Mouse (Mus musculus): ENCODE data around the gene Vmn2r84. TPM values are rescaled to one million over a fixed set of nuclear protein-coding genes. Genes with fewer than 3 reads are reported as not detected.
"Not testable (repeated sequence)": the region's sequence is repeated elsewhere in the genome, so short reads cannot be mapped to it uniquely, and the experiment has no call there.

The Vmn2r84 gene
- polyA plus RNA-seq (2012; ENCODE audit: insufficient read depth, insufficient read length, low replicate concordance, missing spikeins), result not detected in 2 replicates

DNA sequence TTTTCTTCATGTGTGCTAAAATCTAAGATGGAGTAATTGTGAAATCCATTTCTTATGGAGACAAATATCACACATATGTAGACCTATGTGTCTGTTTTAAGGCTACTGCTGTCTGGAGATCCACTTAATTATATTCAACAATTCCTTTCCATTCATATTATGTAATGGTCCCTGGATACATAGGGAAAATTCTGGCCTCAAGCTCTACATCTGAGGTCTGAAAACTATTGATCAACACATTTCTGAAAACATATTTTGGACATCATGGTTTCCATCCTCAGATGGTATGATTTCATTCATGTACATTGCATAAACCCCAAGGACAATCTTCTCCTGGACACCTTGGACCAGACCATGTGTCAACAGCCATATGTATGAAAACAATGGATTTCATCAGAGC, at the start of gene Vmn2r84:
Gene Vmn2r84 (minus strand): TSS at position 101 of the 400 bp plus-strand sequence.
- no peak for TF ChIP-seq POLR2A (IDR thresholded peaks at IDR 0.05; ENCODE audit: insufficient read depth, low read depth, low read length)
- no peak for TF ChIP-seq CTCF (IDR thresholded peaks at IDR 0.05; ENCODE audit: insufficient read depth, low read depth, low read length)
- no peak within 1 kb of the TSS for H3K4me3 ChIP-seq (ENCODE audit: insufficient read depth, low read depth, low read length)

GRCm38 (mm10) chr10:130434185-130434898, 40.2 kb upstream of the Vmn2r84 start:
- 80% methylated on average over 11 of the region's 11 CpGs for WGBS

More for the DNA sequence above, at the start of gene Vmn2r84:
- Histone ChIP-seq H3K27ac (ENCODE audit: insufficient read depth, low read depth, low read length) (no peak within 1 kb of the TSS), H3K4me1 (ENCODE audit: control insufficient read depth, insufficient read depth, low read length) (no peaks in the 10 kb centered on the region)

GRCm38 (mm10) chr10:130429603-130430002, 35.5 kb upstream of the Vmn2r84 start, which contains the start of gene Vmn2r85:
Vmn2r85 (minus strand) TSS chr10:130429703.
- H3K4me3 ChIP-seq (ENCODE audit: insufficient read depth, low read depth, low read length); H3K4me1 ChIP-seq (ENCODE audit: control insufficient read depth, insufficient read depth, low read length); H3K27ac ChIP-seq (ENCODE audit: insufficient read depth, low read depth, low read length): not testable (repeated sequence)

More at GRCm38 (mm10) chr10:130434185-130434898, 40.2 kb upstream of the Vmn2r84 start:
- H3K4me1 ChIP-seq (ENCODE audit: control insufficient read depth, insufficient read depth, low read length); H3K4me3 ChIP-seq (ENCODE audit: insufficient read depth, low read depth, low read length); H3K27ac ChIP-seq (ENCODE audit: insufficient read depth, low read depth, low read length): not testable (repeated sequence)

DNA sequence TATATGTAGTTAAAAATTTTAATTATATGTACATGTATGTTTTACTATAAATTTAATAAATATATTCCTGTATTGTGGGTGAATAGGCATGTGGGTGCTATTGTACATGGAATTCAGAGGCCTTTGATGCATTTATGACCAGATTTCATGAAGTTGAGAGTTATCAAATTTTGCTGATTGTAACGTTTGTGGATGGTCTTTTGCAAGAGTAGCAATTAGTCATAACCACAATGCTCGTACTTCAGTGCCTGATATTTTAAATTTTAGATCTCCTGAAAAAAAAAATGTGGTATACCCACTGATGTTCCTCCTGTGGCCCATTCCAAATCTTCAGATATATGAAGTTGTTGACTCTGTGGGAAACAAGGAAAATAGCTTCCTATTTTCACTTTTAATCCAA, 28.2 kb upstream of the Vmn2r84 start:
- not testable (repeated sequence) for H3K27ac ChIP-seq (ENCODE audit: insufficient read depth, low read depth, low read length); H3K4me3 ChIP-seq (ENCODE audit: insufficient read depth, low read depth, low read length); H3K4me1 ChIP-seq (ENCODE audit: control insufficient read depth, insufficient read depth, low read length)
- 80% methylated on average over 2 of the region's 2 CpGs for WGBS

GRCm38 (mm10) chr10:130420401-130420800, 26.3 kb upstream of the Vmn2r84 start:
- 57% methylated on average over 3 of the region's 3 CpGs for WGBS
- TF ChIP-seq POLR2A (IDR thresholded peaks at IDR 0.05; ENCODE audit: insufficient read depth, low read depth, low read length) (no peak), CTCF (IDR thresholded peaks at IDR 0.05; ENCODE audit: insufficient read depth, low read depth, low read length) (no peak)
- no peaks in the 10 kb centered on the region for H3K4me1 ChIP-seq (ENCODE audit: control insufficient read depth, insufficient read depth, low read length)
- no peak overlapping the region for H3K4me3 ChIP-seq (ENCODE audit: insufficient read depth, low read depth, low read length)
- no peak overlapping the region for H3K27ac ChIP-seq (ENCODE audit: insufficient read depth, low read depth, low read length)

GRCm38 (mm10) chr10:130419954-130420353, 25.8 kb upstream of the Vmn2r84 start:
- H3K4me1 ChIP-seq (ENCODE audit: control insufficient read depth, insufficient read depth, low read length); H3K27ac ChIP-seq (ENCODE audit: insufficient read depth, low read depth, low read length); H3K4me3 ChIP-seq (ENCODE audit: insufficient read depth, low read depth, low read length): not testable (repeated sequence)
- WGBS, result 35% methylated on average over 2 of the region's 2 CpGs

DNA sequence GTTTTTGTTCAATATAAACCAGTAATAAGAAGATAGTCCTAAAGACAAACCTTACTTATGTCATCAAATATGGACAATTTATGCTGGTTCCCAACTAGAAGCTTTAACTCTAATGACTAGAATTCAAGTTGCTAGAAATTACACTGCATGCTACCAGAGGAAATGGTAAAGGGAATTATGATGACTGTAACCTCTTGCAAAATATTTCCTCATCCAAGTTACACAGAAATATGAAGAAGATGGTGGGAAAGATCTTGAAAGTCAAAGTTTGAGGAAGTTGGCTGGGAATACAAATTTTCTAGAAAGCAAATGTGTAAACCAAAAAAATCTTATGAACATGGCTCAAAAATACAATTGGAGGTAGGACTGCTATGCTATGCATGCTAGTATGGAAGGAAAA, 22.2 kb upstream of the Vmn2r84 start:
- not testable (repeated sequence) for H3K4me3 ChIP-seq (ENCODE audit: insufficient read depth, low read depth, low read length); H3K4me1 ChIP-seq (ENCODE audit: control insufficient read depth, insufficient read depth, low read length); H3K27ac ChIP-seq (ENCODE audit: insufficient read depth, low read depth, low read length)

DNA sequence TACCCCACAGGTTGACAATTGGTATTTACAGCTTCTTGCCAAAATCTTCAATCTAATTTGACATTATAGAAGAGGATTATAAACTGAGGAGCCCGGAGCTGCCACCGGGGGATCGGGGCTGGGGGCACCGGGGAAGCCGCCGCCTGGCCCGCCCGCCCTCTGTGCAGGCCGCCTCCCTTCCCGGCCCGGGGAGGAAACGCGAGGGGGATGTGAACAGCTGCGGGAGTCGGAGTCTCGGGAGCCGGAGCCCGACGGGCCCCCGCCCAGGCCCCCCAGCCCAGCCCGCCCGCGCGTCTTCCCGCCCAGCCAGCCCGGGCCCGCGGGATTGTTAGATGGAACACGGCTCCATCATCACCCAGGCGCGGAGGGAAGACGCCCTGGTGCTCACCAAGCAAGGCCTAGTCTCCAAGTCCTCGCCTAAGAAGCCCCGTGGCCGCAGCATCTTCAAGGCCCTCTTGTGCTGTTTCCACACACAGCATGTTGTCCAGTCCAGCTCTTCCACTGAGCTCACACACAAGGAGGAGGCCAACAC, 18.1 kb upstream of the Vmn2r84 start:
- H3K4me3 ChIP-seq (ENCODE audit: insufficient read depth, low read depth, low read length); H3K4me1 ChIP-seq (ENCODE audit: control insufficient read depth, insufficient read depth, low read length); H3K27ac ChIP-seq (ENCODE audit: insufficient read depth, low read depth, low read length): not testable (repeated sequence)
- 83% methylated on average over 31 of the region's 35 CpGs for WGBS

GRCm38 (mm10) chr10:130375145-130375544, 19.0 kb downstream of the Vmn2r84 start:
- Histone ChIP-seq H3K4me3 (ENCODE audit: insufficient read depth, low read depth, low read length) (no peak overlapping the region), H3K4me1 (ENCODE audit: control insufficient read depth, insufficient read depth, low read length) (no peaks in the 10 kb centered on the region), H3K27ac (ENCODE audit: insufficient read depth, low read depth, low read length) (no peak overlapping the region)
- TF ChIP-seq POLR2A (IDR thresholded peaks at IDR 0.05; ENCODE audit: insufficient read depth, low read depth, low read length) (no peak), CTCF (IDR thresholded peaks at IDR 0.05; ENCODE audit: insufficient read depth, low read depth, low read length) (no peak)
- 85% methylated on average over 2 of the region's 2 CpGs for WGBS

GRCm38 (mm10) chr10:130372491-130373173, 21.5 kb downstream of the Vmn2r84 start:
- Histone ChIP-seq H3K4me3 (ENCODE audit: insufficient read depth, low read depth, low read length) (no peak overlapping the region), H3K27ac (ENCODE audit: insufficient read depth, low read depth, low read length) (no peak overlapping the region), H3K4me1 (ENCODE audit: control insufficient read depth, insufficient read depth, low read length) (no peaks in the 10 kb centered on the region)
- WGBS, result 87% methylated on average over 2 of the region's 2 CpGs
- TF ChIP-seq CTCF (IDR thresholded peaks at IDR 0.05; ENCODE audit: insufficient read depth, low read depth, low read length) (no peak), POLR2A (IDR thresholded peaks at IDR 0.05; ENCODE audit: insufficient read depth, low read depth, low read length) (no peak)
